Mouse (Mus musculus) adrenal gland (tissue): ENCODE results near the gene Itga1.

ENCODE experiments used
- intact Hi-C: fragments of 180-260 bp; cut with DNase I; formaldehyde crosslinking; loops from one replicate; pipeline ENCODE4 v1.15.1; 2025

Itga1 gene

GRCm38 (mm10) chr13:115067324-115067967, 34.3 kb downstream of the Itga1 start:
- intact Hi-C loops: no loop called here

GRCm38 (mm10) chr13:115057555-115057954, 44.2 kb downstream of the Itga1 start:
- intact Hi-C loops: no loop called here

GRCm38 (mm10) chr13:115054783-115055182, 47.0 kb downstream of the Itga1 start:
- intact Hi-C loops: no loop called here

- intact Hi-C loops: no loop called here
Observed at GRCm38 (mm10) chr13:115052568-115052967, 49.2 kb downstream of the Itga1 start.

GRCm38 (mm10) chr13:115050660-115051559, 50.9 kb downstream of the Itga1 start:
- intact Hi-C loops: no loop called here

- intact Hi-C loops: no loop called here
Observed at GRCm38 (mm10) chr13:115042652-115043051, 59.1 kb downstream of the Itga1 start.

- intact Hi-C loops: no loop called here
Observed at GRCm38 (mm10) chr13:115037304-115037703, 64.5 kb downstream of the Itga1 start.

- intact Hi-C loops: no loop called here
Observed at GRCm38 (mm10) chr13:115035387-115035786, 66.4 kb downstream of the Itga1 start.

GRCm38 (mm10) chr13:115033135-115033534, 68.6 kb downstream of the Itga1 start:
- intact Hi-C loops: no loop called here

GRCm38 (mm10) chr13:115031177-115032000, 70.4 kb downstream of the Itga1 start:
- intact Hi-C loops: no loop called here

GRCm38 (mm10) chr13:115025394-115025793, 76.4 kb downstream of the Itga1 start:
- intact Hi-C loops: no loop called here

- intact Hi-C loops: no loop called here
Observed at GRCm38 (mm10) chr13:115022117-115022787, 79.5 kb downstream of the Itga1 start.

- intact Hi-C loops: no loop called here
Observed at GRCm38 (mm10) chr13:115021411-115021810, 80.4 kb downstream of the Itga1 start.

- intact Hi-C loops: no loop called here
Observed at GRCm38 (mm10) chr13:115020727-115021126, 81.0 kb downstream of the Itga1 start.

- intact Hi-C loops: no loop called here
Observed at GRCm38 (mm10) chr13:115017545-115017944, 84.2 kb downstream of the Itga1 start.

GRCm38 (mm10) chr13:115011547-115011946, 90.2 kb downstream of the Itga1 start:
- intact Hi-C loops: no loop called here

- intact Hi-C loops: no loop called here
Observed at GRCm38 (mm10) chr13:115006213-115006835, 95.4 kb downstream of the Itga1 start.

GRCm38 (mm10) chr13:115005342-115005741, 96.4 kb downstream of the Itga1 start:
- intact Hi-C loops: no loop called here

- intact Hi-C loops: no loop called here
Observed at GRCm38 (mm10) chr13:115003444-115004053, 98.2 kb downstream of the Itga1 start.

GRCm38 (mm10) chr13:115002837-115003236, 98.9 kb downstream of the Itga1 start:
- intact Hi-C loops: no loop called here
